Mouse (Mus musculus) CH12.LX (cell line): Measurements from ENCODE around the gene Smim14. TPM values are rescaled to one million over a fixed set of nuclear protein-coding genes. Genes with fewer than 3 reads are reported as not detected.

Source experiments
- DNase-seq: peaks from one replicate; pipeline ENCODE4 v3.0.0-alpha.2; 2013; ENCODE audit errors: extremely low read depth
- H3K27ac ChIP-seq: 2 replicates; pipeline ENCODE4 v1.5.1; 2012; ENCODE audit warnings: low read depth, mild to moderate bottlenecking, control low read depth, moderate library complexity; ENCODE audit not compliant: insufficient read depth
- H3K27me3 ChIP-seq: replicated peaks from 2 replicates; pipeline ENCODE3; 2012; ENCODE audit warnings: inconsistent platforms
- H3K36me3 ChIP-seq, 2 experiments: replicated peaks in 1 of 2; 2 replicates each; pipeline versions ENCODE3 to v1.6.1; 2012; ENCODE audit warnings: inconsistent platforms in 1 of 2, low read length in 1 of 2, mild to moderate bottlenecking in 1 of 2, mixed read lengths in 1 of 2, moderate library complexity in 1 of 2; ENCODE audit not compliant: control insufficient read depth in 1 of 2, insufficient read depth in 1 of 2
- H3K4me1 ChIP-seq, 2 experiments: 2 replicates each; pipeline ENCODE4 v1.6.1; 2012; ENCODE audit warnings: inconsistent platforms in 1 of 2, moderate library complexity in 1 of 2; ENCODE audit not compliant: insufficient read depth in 2 of 2, control insufficient read depth in 1 of 2
- H3K4me2 ChIP-seq: 2 replicates; pipeline ENCODE4 v1.6.1; 2012; ENCODE audit warnings: low read depth, mild to moderate bottlenecking, control low read depth; ENCODE audit not compliant: poor library complexity, insufficient read depth, severe bottlenecking
- H3K4me3 ChIP-seq, 3 experiments: fragments of 150-350 bp in 1 of 3; sonication (generic) in 1 of 3; replicated peaks in 1 of 3; 2 replicates each; pipeline versions ENCODE3 to v1.5.1; 2011 to 2012; ENCODE audit warnings: low read depth in 2 of 3, low read length in 2 of 3, mild to moderate bottlenecking in 2 of 3, moderate library complexity in 2 of 3, control low read depth in 1 of 3, improper control_type of control experiment in 1 of 3, inconsistent platforms in 1 of 3, mixed read lengths in 1 of 3; ENCODE audit not compliant: poor library complexity in 1 of 3
- H3K79me2 ChIP-seq: replicated peaks from 2 replicates; pipeline ENCODE4 v1.6.1; 2012; ENCODE audit warnings: mild to moderate bottlenecking, moderate library complexity; ENCODE audit not compliant: control insufficient read depth, poor library complexity, insufficient read depth, severe bottlenecking; ENCODE audit errors: extremely low read depth
- H3K9ac ChIP-seq: 2 replicates; pipeline ENCODE4 v1.6.1; 2012; ENCODE audit warnings: low read depth, mild to moderate bottlenecking, control low read depth, moderate library complexity; ENCODE audit not compliant: insufficient read depth
- H3K9me3 ChIP-seq: replicated peaks from 2 replicates; pipeline ENCODE3; 2012; ENCODE audit warnings: low read length, inconsistent platforms, mixed read lengths
- BHLHE40 ChIP-seq: IDR thresholded peaks from 2 replicates; pipeline ENCODE4 v1.6.1; 2011; ENCODE audit warnings: mild to moderate bottlenecking, low read depth, low read length, improper control_type of control experiment
- CTCF ChIP-seq, 2 experiments: IDR thresholded peaks in 1 of 2; conservative IDR thresholded peaks in 1 of 2; 2 replicates each; pipeline ENCODE4 v1.5.1; 2011 to 2012; ENCODE audit warnings: low read depth in 2 of 2, low read length in 2 of 2, improper control_type of control experiment in 1 of 2, inconsistent platforms in 1 of 2, mild to moderate bottlenecking in 1 of 2, moderate library complexity in 1 of 2
- E2F4 ChIP-seq: IDR thresholded peaks from 2 replicates; pipeline ENCODE4 v1.6.1; 2011; ENCODE audit warnings: low read depth, low read length, improper control_type of control experiment; ENCODE audit not compliant: insufficient replicate concordance
- ELF1 ChIP-seq: IDR thresholded peaks from 2 replicates; pipeline ENCODE4 v1.6.1; 2014; ENCODE audit warnings: low read depth, mild to moderate bottlenecking, inconsistent platforms, low read length, improper control_type of control experiment
- GABPA ChIP-seq: IDR thresholded peaks from 2 replicates; pipeline ENCODE4 v1.6.1; 2012; ENCODE audit warnings: low read depth, low read length, improper control_type of control experiment, inconsistent platforms; ENCODE audit not compliant: insufficient replicate concordance
- JUN ChIP-seq: IDR thresholded peaks from 2 replicates; pipeline ENCODE4 v1.6.1; 2011; ENCODE audit warnings: low read depth, mild to moderate bottlenecking, low read length, improper control_type of control experiment, moderate library complexity; ENCODE audit not compliant: insufficient read depth
- JUND ChIP-seq: conservative IDR thresholded peaks from 2 replicates; pipeline ENCODE4 v1.6.1; 2011; ENCODE audit warnings: low read depth, low read length, improper control_type of control experiment
- KAT2A ChIP-seq: IDR thresholded peaks from 2 replicates; pipeline ENCODE4 v1.6.1; 2012; ENCODE audit warnings: low read length, improper control_type of control experiment, inconsistent platforms; ENCODE audit not compliant: insufficient replicate concordance
- MAZ ChIP-seq: IDR thresholded peaks from 2 replicates; pipeline ENCODE4 v1.6.1; 2012; ENCODE audit warnings: low read depth, mild to moderate bottlenecking, inconsistent platforms, low read length, improper control_type of control experiment, moderate library complexity
- MYC ChIP-seq: IDR thresholded peaks from 2 replicates; pipeline ENCODE4 v1.6.1; 2011; ENCODE audit warnings: low read depth, mild to moderate bottlenecking, improper control_type of control experiment, low read length
- NELFE ChIP-seq: IDR thresholded peaks from 2 replicates; pipeline ENCODE4 v1.6.1; 2011; ENCODE audit warnings: low read depth, low read length, improper control_type of control experiment
- NRF1 ChIP-seq: IDR thresholded peaks from 2 replicates; pipeline ENCODE4 v1.6.1; 2014; ENCODE audit warnings: low read depth, mild to moderate bottlenecking, inconsistent platforms, low read length, improper control_type of control experiment, moderate library complexity
- PAX5 ChIP-seq: IDR thresholded peaks from 2 replicates; pipeline ENCODE4 v1.6.1; 2012; ENCODE audit warnings: low read length, inconsistent platforms, mixed read lengths
- SIN3A ChIP-seq: IDR thresholded peaks from 2 replicates; pipeline ENCODE4 v1.6.1; 2012; ENCODE audit warnings: low read length, improper control_type of control experiment, inconsistent platforms
- SMC3 ChIP-seq: IDR thresholded peaks from 2 replicates; pipeline ENCODE4 v1.6.1; 2011; ENCODE audit warnings: low read depth, low read length, improper control_type of control experiment
- TBP ChIP-seq: conservative IDR thresholded peaks from 2 replicates; pipeline ENCODE4 v1.6.1; 2011; ENCODE audit warnings: low read depth, low read length, improper control_type of control experiment
- TCF12 ChIP-seq: IDR thresholded peaks from 2 replicates; pipeline ENCODE4 v1.6.1; 2014; ENCODE audit warnings: low read depth, mild to moderate bottlenecking, inconsistent platforms, low read length, improper control_type of control experiment
- USF1 ChIP-seq: IDR thresholded peaks from 2 replicates; pipeline ENCODE4 v1.6.1; 2014; ENCODE audit warnings: low read depth, mild to moderate bottlenecking, inconsistent platforms, low read length, improper control_type of control experiment
- USF2 ChIP-seq: conservative IDR thresholded peaks from 2 replicates; pipeline ENCODE4 v1.6.1; 2011; ENCODE audit warnings: low read depth, low read length, improper control_type of control experiment
- ZC3H11A ChIP-seq: IDR thresholded peaks from 2 replicates; pipeline ENCODE4 v1.6.1; 2012; ENCODE audit warnings: low read depth, mild to moderate bottlenecking, inconsistent platforms, low read length, improper control_type of control experiment
- ZKSCAN1 ChIP-seq: IDR thresholded peaks from 2 replicates; pipeline ENCODE4 v1.6.1; 2012; ENCODE audit warnings: low read depth, inconsistent platforms, low read length, improper control_type of control experiment, borderline replicate concordance
- ZMIZ1 ChIP-seq: IDR thresholded peaks from 2 replicates; pipeline ENCODE4 v1.6.1; 2012; ENCODE audit warnings: low read depth, mild to moderate bottlenecking, inconsistent platforms, low read length, improper control_type of control experiment
- dilution Hi-C: fragments of 300-500 bp; cut with MboI; formaldehyde crosslinking; loops from 2 replicates; pipeline ENCODE4 v1.14.3; 2020; ENCODE audit warnings: low sequenced_read_pairs; ENCODE audit not compliant: extremely low pct_unique_long_range_greater_than_20kb, extremely low pct_ligation_motif_present
- in situ Hi-C: fragments of 300-500 bp; cut with MboI; formaldehyde crosslinking; loops from 3 replicates; pipeline ENCODE4 v1.14.3; 2019; ENCODE audit warnings: low sequenced_read_pairs, low pct_ligation_motif_present, low pct_unique_long_range_greater_than_20kb, mixed read lengths
- polyA plus RNA-seq: library from polyadenylated mRNA; unstranded; fragments of >175 nt; gene quantifications from 2 replicates; pipeline ENCODE4 v1.2.1, GENCODE M21; 2012; ENCODE audit warnings: low read depth; ENCODE audit not compliant: insufficient read length
- total RNA-seq, 2 experiments: library from RNA; depleted of rRNA; stranded (reverse); fragments of 300-350 nt in 1 of 2; fragments of >200 nt in 1 of 2; gene quantifications; 2 replicates each; pipeline ENCODE4 v1.2.3; 2012 to 2014

Smim14 gene
- total and polyA plus RNA-seq, 3 experiments = 11.4 to 50.2 (median 19.7) TPM

- H3K79me2 ChIP-seq = no peaks in the 10 kb centered on the region
- no peaks in the 10 kb centered on the region for H3K9me3 ChIP-seq
- no peak overlapping the region for H3K9ac ChIP-seq
- H3K4me3 ChIP-seq = no peak overlapping the region
- peaks cover 9 to 66% of the 10 kb centered on the region in 2 experiments for H3K36me3 ChIP-seq
- in situ Hi-C loops = no loop called here
- peaks cover 0 to 8% of the 10 kb centered on the region in 2 experiments; a peak in 1 of 4 replicates for H3K4me1 ChIP-seq
- DNase-seq = no peak
- no peak for TF ChIP-seq USF1
- no peak for TF ChIP-seq GABPA
- TF ChIP-seq NELFE = no peak
- no peak for TF ChIP-seq ZC3H11A
- TF ChIP-seq BHLHE40 = no peak
- no peak for TF ChIP-seq SIN3A
- TF ChIP-seq NRF1 = no peak
- no peak for TF ChIP-seq JUN
- TF ChIP-seq SMC3 = no peak
- TF ChIP-seq CTCF (conservative IDR thresholded peaks at IDR 0.05 in 1 of 2, IDR thresholded peaks at IDR 0.05 in 1 of 2; ENCODE audit: low read depth in 2 of 2, low read length in 2 of 2) = no peak
- TF ChIP-seq JUND = no peak
- TF ChIP-seq ELF1 = no peak
- no peak for TF ChIP-seq MAZ
- TF ChIP-seq ZKSCAN1 = no peak
- TF ChIP-seq TCF12 = no peak
- no peak for TF ChIP-seq E2F4
- no peak for TF ChIP-seq PAX5
- TF ChIP-seq, all 38 proteins: peak for 0
- H3K4me2 ChIP-seq = no peak overlapping the region
- dilution Hi-C loops = no loop called here
- H3K27ac ChIP-seq = no peak overlapping the region
- no peaks in the 10 kb centered on the region for H3K27me3 ChIP-seq
Observed at GRCm38 (mm10) chr5:65425251-65425650, 111.7 kb downstream of the Smim14 start.

DNA sequence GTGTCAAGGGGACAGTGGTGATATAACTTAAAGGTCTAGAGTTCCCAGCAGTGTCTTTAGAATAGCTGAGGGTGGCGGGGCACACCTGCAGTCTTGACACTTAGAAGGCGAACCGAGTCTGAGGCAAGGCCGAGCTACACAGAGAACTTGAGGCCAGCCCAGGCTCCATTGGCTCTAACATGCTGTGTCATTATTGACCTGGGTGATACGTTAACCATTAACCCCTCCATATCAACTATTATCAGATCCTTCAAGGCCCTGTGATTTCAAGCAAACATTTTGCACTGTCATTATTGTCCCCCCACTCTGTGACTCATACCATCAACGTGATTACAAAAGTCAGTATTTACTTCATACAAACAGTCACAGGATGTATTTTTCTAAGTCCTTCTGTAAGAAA is 112.8 kb downstream of the Smim14 start:
- Histone ChIP-seq H3K4me1 (peaks cover 0 to 14% of the 10 kb centered on the region in 2 experiments; a peak in 2 of 4 replicates), H3K9ac (no peak overlapping the region), H3K79me2 (no peaks in the 10 kb centered on the region), H3K27me3 (no peaks in the 10 kb centered on the region), H3K9me3 (no peaks in the 10 kb centered on the region), H3K27ac (no peak overlapping the region), H3K36me3 (peaks cover 9 to 63% of the 10 kb centered on the region in 2 experiments), H3K4me2 (no peak overlapping the region), H3K4me3 (no peak overlapping the region)
- TF ChIP-seq USF2 (no peak), NRF1 (no peak), MYC (no peak), TBP (no peak), ZMIZ1 (no peak), KAT2A (no peak), MAZ (no peak), E2F4 (no peak)
- in situ Hi-C loops = no loop called here
- DNase-seq = no peak
- dilution Hi-C loops = no loop called here
